ENCODE assay signal across 11 mouse cellular contexts in the genomic region with DNA sequence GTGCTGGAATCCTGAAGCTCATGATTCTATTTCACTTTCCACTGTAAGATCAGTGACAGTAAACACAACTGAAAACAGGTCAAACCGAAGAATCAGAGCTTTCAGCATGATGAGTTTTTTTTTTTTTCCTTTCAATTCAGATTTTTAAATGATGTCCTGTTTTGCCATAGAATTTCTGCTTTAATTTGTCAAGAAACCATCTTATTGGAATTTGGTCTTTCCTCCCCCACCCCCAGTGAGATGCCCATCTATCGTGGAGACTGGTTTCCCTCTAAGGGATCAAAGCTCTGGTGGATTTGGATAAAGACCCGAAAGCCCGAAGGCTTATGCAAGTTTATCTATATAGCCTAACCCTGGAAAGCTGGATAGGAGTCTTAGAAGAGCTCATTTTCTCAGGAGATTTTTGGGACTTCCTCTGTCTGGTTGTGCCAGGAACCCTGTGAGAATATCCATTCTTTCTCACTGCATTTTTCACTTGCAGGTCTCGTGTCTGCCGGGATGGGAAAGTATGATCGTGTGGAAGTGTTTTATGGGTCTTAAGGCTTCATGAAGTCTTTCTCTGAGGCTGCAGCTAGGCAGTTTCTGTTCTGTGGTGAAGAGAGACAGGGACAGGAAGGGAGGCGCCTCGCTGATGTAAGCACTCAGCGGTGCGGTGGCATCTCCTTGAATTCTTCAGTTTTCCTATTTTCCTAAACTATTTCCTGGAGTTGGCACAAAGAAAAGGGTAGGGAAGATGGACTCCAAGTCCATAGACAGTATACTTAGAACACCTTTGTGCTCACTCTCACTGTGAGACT.
DNase-seq lines count a peak whose midpoint lies in the region; ATAC-seq lines count a peak whose summit lies in the region.
"Had no signal": no experiment of that assay in that cellular context is flagged by ENCODE, and none has a peak within 500 bp of the region (broad histone marks: within the 10 kb centered on the region; RNA-seq: fewer than 3 reads in every experiment).

No protein-coding gene starts in this region.

- no peak overlapping the region for H3K4me3 ChIP-seq in intestine, embryonic 14.5 days (ENCODE audit: low read depth, low read length)
- H3K4me3 ChIP-seq in intestine, embryonic 15.5 days (replicated peaks), result no peak overlapping the region
- no peak overlapping the region for H3K4me3 ChIP-seq in embryonic facial prominence, embryonic 11.5 days (ENCODE audit: low read depth, low read length)
- H3K4me3 ChIP-seq in kidney, embryonic 15.5 days (replicated peaks), result no peak overlapping the region

- H3K4me1 ChIP-seq in intestine, embryonic 14.5 days (replicated peaks; ENCODE audit: control insufficient read depth, insufficient read depth, low read length), result peaks cover 26% of the 10 kb centered on the region
- peaks cover 25% of the 10 kb centered on the region for H3K4me1 ChIP-seq in intestine, embryonic 15.5 days (replicated peaks)
- H3K4me1 ChIP-seq in embryonic facial prominence, embryonic 11.5 days (ENCODE audit: control insufficient read depth, insufficient read depth, low read length), result peaks cover 6% of the 10 kb centered on the region
- peaks cover 44% of the 10 kb centered on the region for H3K4me1 ChIP-seq in kidney, embryonic 15.5 days

- 36% methylated on average over 11 of the region's 11 CpGs for WGBS in intestine, embryonic 14.5 days
- WGBS in intestine, embryonic 15.5 days, result 46% methylated on average over 11 of the region's 11 CpGs
- WGBS in embryonic facial prominence, embryonic 11.5 days, result 37% methylated on average over 11 of the region's 11 CpGs
- 30% methylated on average over 11 of the region's 11 CpGs for WGBS in kidney, embryonic 15.5 days

- peak overlapping the region; percentile 25; the same call in 1 of the 2 replicates for H3K4me2 ChIP-seq in intestine, embryonic 14.5 days (ENCODE audit: low read length)
- no peak overlapping the region; the same call in 1 of the 2 replicates for H3K4me2 ChIP-seq in intestine, embryonic 15.5 days (replicated peaks)
- H3K4me2 ChIP-seq in embryonic facial prominence, embryonic 11.5 days (ENCODE audit: low read depth, low read length), result no peak overlapping the region
- H3K4me2 ChIP-seq in kidney, embryonic 15.5 days, result peak overlapping the region; percentile 56

- peak overlapping the region; percentile 0; the same call in 1 of the 2 replicates for H3K27ac ChIP-seq in intestine, embryonic 14.5 days (ENCODE audit: low read depth)
- H3K27ac ChIP-seq in intestine, embryonic 15.5 days, result no peak overlapping the region
- H3K27ac ChIP-seq in embryonic facial prominence, embryonic 11.5 days (replicated peaks; ENCODE audit: low read depth, low read length), result 0 out of 2 replicates have a peak overlapping the region, but pooled peaks have one; percentile 1
- H3K27ac ChIP-seq in kidney, embryonic 15.5 days, result peak overlapping the region; percentile 86
- H3K27ac ChIP-seq: midbrain, embryonic 10.5 days had no signal

- peak; percentile 64 for DNase-seq in intestine, embryonic 14.5 days (ENCODE audit: low spot score)
- peak; percentile 22 for DNase-seq in Muller cell, postnatal 12 days (ENCODE audit: inconsistent ontology term)
- DNase-seq in embryonic facial prominence, embryonic 11.5 days (ENCODE audit: low spot score), result peak; percentile 9
- no peak for DNase-seq in thymus, postnatal 4 days
- DNase-seq in layer of hippocampus, adult 11-12 months (ENCODE audit: low spot score), result no peak
- DNase-seq in thymus, postnatal 36 days, result no peak
- DNase-seq: cerebellum, adult 9-10 months had no signal

- no peaks in the 10 kb centered on the region for H3K27me3 ChIP-seq in intestine, embryonic 14.5 days (replicated peaks; ENCODE audit: control insufficient read depth, insufficient read depth, low read length)
- H3K27me3 ChIP-seq in intestine, embryonic 15.5 days (replicated peaks), result 0 out of 2 replicates have a peak, but pooled peaks cover 3% of the 10 kb centered on the region
- H3K27me3 ChIP-seq in embryonic facial prominence, embryonic 11.5 days (ENCODE audit: control insufficient read depth, insufficient read depth, low read length), result no peaks in the 10 kb centered on the region
- peaks cover 45% of the 10 kb centered on the region for H3K27me3 ChIP-seq in kidney, embryonic 15.5 days
- H3K27me3 ChIP-seq: CH12.LX had no signal

- no peak for ATAC-seq in intestine, embryonic 14.5 days (replicated peaks; ENCODE audit: low FRiP score, low TSS enrichment, low read depth)
- no peak for ATAC-seq in intestine, embryonic 15.5 days
- no peak for ATAC-seq in embryonic facial prominence, embryonic 11.5 days (replicated peaks; ENCODE audit: insufficient number of reproducible peaks, low FRiP score, low TSS enrichment, low read depth)
- ATAC-seq in kidney, embryonic 15.5 days (replicated peaks; ENCODE audit: low FRiP score), result no peak

- H3K9ac ChIP-seq in intestine, embryonic 14.5 days (ENCODE audit: low read length), result no peak overlapping the region
- H3K9ac ChIP-seq in intestine, embryonic 15.5 days, result no peak overlapping the region
- H3K9ac ChIP-seq in embryonic facial prominence, embryonic 11.5 days (replicated peaks; ENCODE audit: low read length), result no peak overlapping the region
- H3K9ac ChIP-seq in kidney, embryonic 15.5 days, result no peak overlapping the region

- no peaks in the 10 kb centered on the region for H3K9me3 ChIP-seq in intestine, embryonic 14.5 days (ENCODE audit: control insufficient read depth, low read length)
- no peaks in the 10 kb centered on the region for H3K9me3 ChIP-seq in intestine, embryonic 15.5 days
- no peaks in the 10 kb centered on the region for H3K9me3 ChIP-seq in embryonic facial prominence, embryonic 11.5 days (replicated peaks; ENCODE audit: control insufficient read depth, low read length)
- no peaks in the 10 kb centered on the region for H3K9me3 ChIP-seq in kidney, embryonic 15.5 days (replicated peaks)
- H3K9me3 ChIP-seq: midbrain, embryonic 10.5 days had no signal

- no peaks in the 10 kb centered on the region for H3K36me3 ChIP-seq in intestine, embryonic 14.5 days (ENCODE audit: control insufficient read depth, insufficient read depth, low read length)
- H3K36me3 ChIP-seq in intestine, embryonic 15.5 days, result no peaks in the 10 kb centered on the region
- H3K36me3 ChIP-seq in embryonic facial prominence, embryonic 11.5 days (replicated peaks; ENCODE audit: control insufficient read depth, insufficient read depth, low read depth, low read length), result no peaks in the 10 kb centered on the region
- H3K36me3 ChIP-seq in kidney, embryonic 15.5 days, result no peaks in the 10 kb centered on the region
- H3K36me3 ChIP-seq: midbrain, embryonic 10.5 days had no signal

Comparison
In these comparisons a context has a peak if more than half of its experiments do, and no peak if none do; other contexts are left out.
1. H3K4me2 ChIP-seq: peak in intestine, embryonic 14.5 days (single experiment) and kidney, embryonic 15.5 days (single experiment); none in intestine, embryonic 15.5 days (single experiment) and embryonic facial prominence, embryonic 11.5 days (single experiment).
2. DNase-seq: peak in intestine, embryonic 14.5 days (single experiment), Muller cell, postnatal 12 days (single experiment) and embryonic facial prominence, embryonic 11.5 days (single experiment); none in thymus, postnatal 4 days (single experiment), layer of hippocampus, adult 11-12 months (single experiment) and thymus, postnatal 36 days (0 of 2).